Mouse (Mus musculus): Measurements from ENCODE around the gene Hes2.

The Hes2 gene

GRCm38 (mm10) chr4:152158585-152159284 lies at the start of gene Hes2:
Hes2 (plus strand) TSS chr4:152158867.
- no peak for DNase-seq (ENCODE audit: low spot score)

DNA sequence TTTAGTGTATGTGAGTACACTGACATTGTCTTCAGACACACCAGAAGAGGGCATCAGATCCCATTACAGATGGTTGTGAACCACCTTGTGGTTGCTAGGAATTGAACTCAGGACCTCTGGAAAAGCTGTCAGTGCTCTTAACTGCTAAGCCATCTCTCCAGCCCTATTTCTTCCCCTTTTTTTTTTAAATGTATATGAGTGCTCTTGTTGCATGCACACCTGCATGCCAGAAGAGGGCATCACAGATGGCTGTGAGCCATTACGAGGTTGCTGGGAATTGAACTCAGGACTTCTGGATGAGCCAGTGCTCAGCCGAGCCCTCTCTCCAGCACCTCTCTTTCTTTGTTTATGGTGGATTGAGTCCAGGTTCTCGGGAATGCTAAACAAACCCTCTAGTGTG lies 49.2 kb upstream of the Hes2 start:
- no peak for DNase-seq (ENCODE audit: low spot score)

GRCm38 (mm10) chr4:152110689-152111088 lies 48.0 kb upstream of the Hes2 start:
- no peak for DNase-seq (ENCODE audit: low spot score)

- DNase-seq (ENCODE audit: low spot score) = no peak
Observed at GRCm38 (mm10) chr4:152112329-152112728, 46.3 kb upstream of the Hes2 start.

- no peak for DNase-seq (ENCODE audit: low spot score)
Observed at GRCm38 (mm10) chr4:152114080-152114479, 44.6 kb upstream of the Hes2 start.

DNA sequence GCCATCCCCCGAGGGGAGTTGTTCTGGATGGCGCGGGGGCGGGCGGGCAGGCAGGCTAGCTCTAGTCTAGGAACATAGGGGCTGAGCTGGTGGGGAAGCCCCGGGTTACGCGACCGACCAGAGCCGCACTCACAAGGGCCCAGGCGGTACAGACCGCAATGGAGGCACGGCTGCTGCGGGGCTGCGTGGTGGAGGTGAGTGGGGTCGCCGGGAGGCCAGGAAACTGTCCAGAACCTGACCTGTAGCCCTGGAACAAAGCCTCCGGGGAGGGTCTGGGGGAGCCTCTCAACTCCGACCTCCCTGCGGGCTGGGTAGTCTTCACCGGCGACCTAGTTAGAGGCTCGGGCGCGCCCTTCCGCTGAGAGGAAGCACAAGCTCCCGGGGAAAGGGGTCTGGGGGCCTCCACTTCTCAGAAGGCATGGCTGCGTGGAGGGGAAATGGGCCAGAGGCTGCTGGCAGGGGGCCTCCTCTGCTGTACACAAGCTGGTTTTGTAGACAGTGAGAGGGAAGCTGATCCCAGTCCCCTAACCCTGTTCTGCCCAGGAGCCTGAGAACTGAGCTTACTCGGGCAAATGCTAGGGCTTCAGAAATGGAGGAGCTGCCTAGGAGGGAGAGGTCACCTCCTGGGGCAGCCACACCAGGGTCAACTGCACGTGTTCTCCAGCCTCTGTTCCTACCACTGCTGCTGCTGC lies 42.6 kb upstream of the Hes2 start, which contains the start of gene Tnfrsf25:
Tnfrsf25 (plus strand) TSS at position 14 of the 692 bp plus-strand sequence.
- no peak for DNase-seq (ENCODE audit: low spot score)

DNA sequence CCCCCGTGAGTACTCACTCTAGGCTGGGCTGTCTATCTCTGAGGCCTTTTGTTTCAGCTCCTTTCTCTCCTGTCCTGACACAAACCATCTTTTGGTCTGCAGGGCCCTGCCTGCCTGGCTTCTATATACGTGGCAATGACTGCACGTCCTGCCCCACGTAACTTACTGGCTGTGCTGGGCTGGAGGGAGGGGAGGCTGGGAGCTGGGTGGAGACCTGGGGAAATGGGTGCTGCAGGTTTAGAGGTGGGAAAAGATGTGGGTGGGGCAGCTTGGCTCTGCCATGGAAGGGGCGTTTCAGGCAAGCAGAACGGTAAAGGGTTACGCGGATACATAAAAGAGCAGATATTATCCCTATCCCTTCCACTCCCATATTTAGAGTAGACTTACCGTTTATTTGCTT lies 41.1 kb upstream of the Hes2 start:
- no peak for DNase-seq (ENCODE audit: low spot score)

DNA sequence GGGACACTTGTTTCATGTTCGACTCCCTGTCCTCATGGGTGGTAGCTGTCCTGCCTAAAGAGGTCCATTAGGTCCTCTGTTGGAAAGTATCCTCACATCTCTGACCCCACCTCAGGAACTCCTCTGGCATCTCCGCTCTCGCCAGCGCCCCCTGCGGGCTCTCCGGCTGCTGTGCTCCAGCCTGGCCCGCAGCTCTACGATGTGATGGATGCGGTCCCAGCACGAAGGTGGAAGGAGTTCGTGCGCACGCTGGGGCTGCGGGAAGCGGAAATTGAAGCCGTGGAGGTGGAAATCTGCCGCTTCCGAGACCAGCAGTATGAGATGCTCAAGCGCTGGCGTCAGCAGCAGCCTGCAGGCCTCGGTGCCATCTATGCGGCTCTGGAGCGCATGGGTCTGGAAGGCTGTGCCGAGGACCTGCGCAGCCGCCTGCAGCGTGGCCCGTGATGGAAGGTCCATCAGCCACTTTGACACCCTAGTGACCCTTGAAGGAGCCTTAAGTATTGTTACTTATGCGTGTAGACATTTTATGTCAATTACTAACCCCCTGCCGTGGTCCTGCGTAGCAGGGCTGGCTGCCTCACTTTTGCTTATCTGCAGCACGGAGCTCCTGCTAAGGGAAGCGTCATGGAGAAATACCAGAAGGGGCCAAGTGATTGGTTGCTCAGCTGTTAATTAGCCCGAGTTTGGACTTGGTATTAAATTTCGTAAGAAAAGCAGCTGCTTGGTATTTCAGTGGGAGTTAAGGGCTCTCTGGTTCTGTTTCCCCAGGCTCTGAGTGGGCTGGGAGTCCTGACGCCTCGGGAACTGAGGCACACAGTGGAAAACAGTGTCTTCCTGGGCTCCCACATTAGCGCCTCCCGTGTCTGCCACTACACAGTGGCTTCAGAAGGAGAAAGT lies 39.0 kb upstream of the Hes2 start:
- no peak for DNase-seq (ENCODE audit: low spot score)

- no peak for DNase-seq (ENCODE audit: low spot score)
Observed at GRCm38 (mm10) chr4:152120311-152121182, 38.1 kb upstream of the Hes2 start.

GRCm38 (mm10) chr4:152121183-152121505 lies 37.5 kb upstream of the Hes2 start:
- no peak for DNase-seq (ENCODE audit: low spot score)

DNA sequence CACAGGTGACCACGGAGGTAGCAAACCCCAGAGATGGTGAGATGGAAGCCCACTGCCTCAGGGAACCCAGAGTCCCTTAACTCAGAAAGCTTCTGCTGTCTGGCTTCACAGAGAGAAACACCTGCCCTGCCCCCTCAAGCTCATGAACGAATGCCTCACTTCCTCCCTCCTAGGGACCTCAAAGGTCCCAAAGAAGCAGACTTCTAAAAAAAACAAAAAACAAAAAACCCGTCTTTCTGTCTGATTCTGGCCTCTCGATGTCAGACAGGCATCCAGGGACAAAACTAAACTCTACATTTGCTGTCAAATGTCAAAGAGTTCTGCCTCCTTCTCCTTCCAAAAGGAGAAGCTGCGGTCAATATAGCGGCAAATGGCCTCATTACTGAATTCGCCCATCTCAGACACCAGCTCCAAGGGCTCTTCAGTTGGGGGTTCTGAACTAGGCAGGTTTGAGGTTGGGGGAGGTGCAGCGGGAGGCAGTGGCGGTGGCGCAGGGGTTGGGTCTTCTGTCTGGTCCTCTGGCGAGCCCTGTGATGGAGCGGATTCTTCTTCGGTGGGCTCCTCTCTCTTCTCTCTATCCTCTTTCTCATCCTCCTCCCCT lies 34.2 kb upstream of the Hes2 start:
- no peak for DNase-seq (ENCODE audit: low spot score)

DNA sequence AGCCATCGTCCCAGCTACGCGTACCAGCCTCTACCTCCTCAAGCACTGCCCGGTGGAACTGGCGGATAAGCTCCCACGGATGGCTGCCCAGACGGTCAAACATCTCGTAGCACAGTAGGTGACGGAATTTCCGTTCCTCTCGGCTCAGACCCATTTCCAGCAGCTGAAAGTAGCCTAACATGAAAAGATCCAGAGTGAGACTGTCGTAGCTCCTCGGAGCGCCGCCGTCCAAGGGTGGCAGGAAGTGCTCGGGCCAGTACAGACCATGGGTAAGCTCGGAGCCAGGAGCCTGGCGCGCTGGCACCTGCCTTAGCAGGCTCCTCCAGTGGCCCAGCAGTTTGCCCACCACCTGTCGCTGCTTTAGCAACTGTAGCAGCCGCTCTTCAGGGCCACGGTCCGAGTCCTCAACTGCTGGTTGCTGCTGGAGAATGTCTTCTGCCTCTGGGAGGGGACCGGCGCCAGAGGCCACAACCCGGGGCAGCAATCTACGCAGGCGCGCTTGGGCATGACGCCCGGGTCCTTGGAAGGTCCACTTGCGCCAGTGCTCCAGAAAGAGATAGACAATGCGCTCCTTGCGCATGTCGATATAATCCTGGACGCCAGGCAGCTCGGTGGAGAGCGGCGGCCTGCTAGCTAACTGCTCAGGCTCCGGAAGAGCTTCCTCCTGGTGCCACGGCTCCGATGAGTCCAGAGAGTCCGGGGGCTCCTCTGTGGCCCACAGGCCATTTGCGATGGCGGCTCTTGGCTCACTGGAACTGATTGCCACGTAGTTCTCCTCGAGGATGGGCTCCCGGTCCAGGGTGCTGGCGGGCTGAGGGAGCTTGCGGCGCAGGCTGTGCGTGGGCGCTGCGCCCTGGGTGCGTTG lies 33.3 kb upstream of the Hes2 start:
- no peak for DNase-seq (ENCODE audit: low spot score)

DNA sequence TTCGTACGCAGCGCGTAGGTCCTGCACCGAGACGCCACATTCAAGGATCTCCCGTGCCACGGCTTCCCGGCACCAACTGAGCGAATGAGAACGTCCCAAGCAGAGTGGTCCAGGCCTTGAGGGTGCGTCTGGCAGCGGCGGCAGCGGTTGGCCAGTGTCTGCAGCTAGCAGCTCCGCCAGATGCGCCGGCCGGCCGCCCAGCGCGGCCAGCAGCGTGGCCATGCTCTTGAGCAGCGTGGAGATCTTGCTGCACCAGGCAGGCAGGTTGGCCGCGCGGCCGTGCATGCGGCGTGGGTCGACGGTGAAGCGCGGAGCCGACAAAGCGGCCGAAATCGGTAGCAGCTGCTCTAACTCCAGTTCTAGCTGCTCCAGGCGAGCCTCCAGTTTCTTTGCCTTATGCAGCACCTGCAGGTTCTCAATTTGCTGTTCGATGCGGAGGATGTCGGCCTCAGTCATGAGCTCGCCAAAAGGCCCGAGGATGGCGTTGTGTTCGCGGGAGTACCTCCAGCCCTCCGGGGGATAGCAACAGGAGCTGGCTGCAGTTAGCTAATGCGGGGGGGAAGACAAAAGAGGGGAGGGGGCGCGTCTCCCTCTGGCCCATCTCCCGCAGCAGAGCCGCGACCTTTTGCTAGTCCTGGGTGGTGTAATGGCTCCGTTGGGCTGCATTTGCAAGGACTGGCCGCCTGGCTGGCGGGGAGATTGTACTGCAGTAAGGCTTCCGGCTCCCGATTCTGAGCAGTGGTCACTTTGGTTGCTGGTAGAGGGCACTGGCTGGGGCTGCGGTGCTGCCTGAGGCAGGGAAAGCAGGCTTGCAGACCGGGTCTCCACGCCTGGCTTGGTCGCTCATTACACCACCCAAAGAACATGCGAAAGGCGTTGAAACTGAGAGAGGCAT lies 32.4 kb upstream of the Hes2 start:
- DNase-seq (ENCODE audit: low spot score) = no peak

DNA sequence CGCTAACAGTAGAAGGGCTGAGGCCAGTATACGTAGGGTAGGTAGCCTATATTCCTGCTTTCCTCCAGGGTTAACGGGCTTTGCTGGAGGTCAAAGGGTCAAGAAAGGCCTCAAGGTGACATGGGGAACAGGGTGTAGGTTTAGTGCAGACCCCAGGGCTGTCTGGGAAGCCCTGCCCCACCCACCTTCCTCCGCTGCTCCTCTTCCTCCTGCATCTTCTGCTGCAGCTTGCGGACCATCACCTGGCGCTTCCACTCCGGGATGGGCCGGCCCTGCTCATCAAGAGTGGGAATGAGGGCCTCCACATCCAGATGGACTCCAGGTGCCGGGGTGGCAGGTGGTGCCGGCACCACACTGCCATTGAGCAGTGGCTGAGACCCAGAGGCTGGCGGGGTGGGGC lies 30.8 kb upstream of the Hes2 start:
- DNase-seq (ENCODE audit: low spot score) = no peak

DNA sequence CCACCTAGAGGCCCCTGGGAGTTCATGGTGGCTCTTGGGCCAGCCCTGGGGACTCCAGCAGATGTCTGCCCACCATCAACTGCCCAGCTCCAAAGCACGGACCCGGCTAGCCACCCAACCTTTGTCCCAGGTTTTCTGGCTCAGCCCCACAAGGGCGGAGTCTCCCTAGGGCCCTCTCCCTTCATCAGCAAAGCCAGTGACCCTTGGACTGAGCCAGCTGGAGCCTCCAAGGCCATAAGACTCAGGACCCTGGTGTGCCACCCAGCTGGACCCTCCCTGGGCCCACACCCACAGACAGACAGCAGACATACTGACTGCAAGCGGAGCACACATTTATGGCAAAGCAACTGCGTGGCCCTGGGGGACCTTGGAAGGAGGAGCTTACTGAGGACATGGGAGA lies 29.9 kb upstream of the Hes2 start:
- DNase-seq (ENCODE audit: low spot score) = no peak

DNA sequence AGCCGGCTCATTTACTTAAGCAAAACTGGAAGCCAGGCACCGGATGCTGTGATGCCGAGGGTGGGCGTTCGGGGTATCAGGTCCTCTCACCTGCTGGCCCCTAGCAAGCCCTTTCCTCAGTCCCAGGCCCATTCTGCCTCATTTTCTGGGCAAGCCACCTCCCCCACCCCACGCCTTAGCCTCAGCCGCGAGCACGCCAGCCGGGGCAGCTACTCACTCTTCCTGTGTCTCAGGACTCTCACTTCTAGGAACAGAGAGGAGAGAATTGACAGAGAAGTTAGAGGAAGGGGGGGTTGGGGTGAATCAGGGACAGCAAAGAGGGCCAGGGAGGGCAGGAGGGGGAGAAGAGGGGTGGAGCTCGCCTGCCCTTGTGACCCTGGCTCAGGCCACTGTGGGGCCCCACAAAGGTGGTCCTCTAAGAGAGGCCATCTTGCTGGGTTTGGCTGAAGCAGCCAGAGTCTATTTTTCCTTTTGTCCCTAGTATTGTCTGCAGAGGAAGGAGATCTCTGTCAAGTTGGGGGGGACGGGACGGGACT lies 29.2 kb upstream of the Hes2 start:
- no peak for DNase-seq (ENCODE audit: low spot score)

DNA sequence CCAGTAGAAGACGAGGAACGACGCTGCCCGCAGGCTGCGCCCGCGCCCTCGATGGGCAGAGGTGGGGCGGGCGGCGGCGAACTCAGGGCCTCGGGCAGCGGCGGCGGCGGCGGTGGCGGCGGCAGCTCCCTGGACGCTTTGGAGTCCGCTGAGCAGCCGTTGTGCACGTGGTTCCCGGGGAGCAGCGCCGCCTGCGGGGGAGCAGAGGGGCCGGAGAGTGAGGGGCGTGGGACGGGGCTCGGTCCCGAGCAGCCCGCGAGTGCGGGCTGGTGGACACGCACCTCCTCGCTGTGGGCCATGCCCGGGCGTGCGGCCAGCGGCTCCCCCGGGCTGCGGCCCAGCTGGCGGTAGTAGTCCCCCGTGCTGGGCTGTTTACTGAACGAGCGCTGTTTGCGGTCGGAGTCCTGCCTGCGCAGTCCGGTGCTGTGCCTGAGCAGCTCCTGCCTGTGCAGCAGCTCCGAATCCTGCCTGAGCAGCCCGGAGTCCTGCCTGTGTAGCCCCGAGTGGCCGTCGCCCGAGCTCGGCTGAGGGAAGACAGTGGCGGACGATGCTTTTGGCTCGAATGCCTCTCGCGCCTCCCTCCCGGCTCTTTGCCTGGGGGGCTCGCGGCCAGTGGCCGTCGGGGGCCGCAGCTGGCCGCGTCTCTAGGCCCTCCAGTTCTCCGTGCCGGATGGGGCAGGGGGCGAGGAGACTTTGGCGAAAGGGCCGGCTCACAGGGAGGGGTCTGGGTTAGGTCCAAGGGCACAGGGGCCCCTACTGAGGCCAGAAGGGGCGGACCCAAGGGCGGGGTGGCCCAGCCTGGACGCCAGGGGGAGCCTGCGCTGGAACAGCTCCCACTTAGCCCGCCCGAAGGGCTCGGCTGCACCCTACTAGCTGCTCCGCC lies 27.7 kb upstream of the Hes2 start:
- peak; percentile 49 for DNase-seq (ENCODE audit: low spot score)
